Mouse (Mus musculus) liver, embryonic 14.5 days (tissue): ENCODE measurements around the gene Car10.

Experiments
- CTCF ChIP-seq: IDR thresholded peaks from 2 replicates; pipeline ENCODE4 v1.5.1; 2016; ENCODE audit warnings: antibody characterized with exemption, low read depth, control low read depth
- EP300 ChIP-seq: IDR thresholded peaks from 2 replicates; pipeline ENCODE4 v1.6.1; 2016; ENCODE audit warnings: antibody characterized with exemption, low read depth

DNA sequence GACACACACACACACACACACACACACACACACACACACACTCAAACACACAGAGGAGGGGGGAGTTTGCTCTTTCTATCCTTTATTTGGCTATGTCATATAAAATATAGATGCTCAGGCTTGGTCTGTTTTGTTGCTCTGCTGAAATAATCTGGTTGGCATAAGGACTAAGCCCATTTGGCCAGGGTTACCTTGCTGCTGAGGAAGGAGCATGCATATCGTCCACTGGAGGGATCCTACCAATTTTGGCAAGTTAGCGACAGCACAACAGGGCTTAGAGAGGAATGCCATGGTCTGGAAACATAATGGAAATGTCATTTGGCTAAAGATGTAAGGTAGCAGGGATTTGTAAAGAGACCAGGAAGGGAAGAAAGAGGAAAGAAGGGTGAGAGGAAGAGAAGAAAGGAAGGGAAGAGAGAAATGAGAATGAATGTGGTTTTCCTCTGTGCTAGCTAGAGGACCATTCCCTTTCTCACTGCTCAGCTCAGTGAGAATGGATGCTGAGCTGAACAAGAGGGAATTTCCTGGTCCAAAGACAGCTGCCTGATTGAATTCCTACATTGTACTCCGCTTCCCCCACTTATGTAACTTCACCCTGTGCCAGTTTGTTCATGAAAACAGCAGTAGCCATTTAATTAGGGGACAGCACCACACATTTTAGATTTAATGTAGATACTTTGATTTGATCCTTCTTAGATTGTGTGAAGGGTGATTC, 5.4 kb downstream of the Car10 start:
- TF ChIP-seq CTCF = no peak
- TF ChIP-seq EP300 = no peak
